Mouse (Mus musculus) urinary bladder, adult 2 months (tissue): ENCODE measurements around the gene Ttf1. TPM values are rescaled to one million over a fixed set of nuclear protein-coding genes. Genes with fewer than 3 reads are reported as not detected.

Source experiments
- DNase-seq: peaks from one replicate; pipeline ENCODE4 v3.0.0; 2022; ENCODE audit warnings: low spot score
- polyA plus RNA-seq: library from polyadenylated mRNA; depleted of rRNA; stranded (reverse); fragments of >200 nt; gene quantifications from 2 replicates; pipeline ENCODE4 v1.2.3, GENCODE M21; 2012; rRNA removed

Gene Ttf1
- polyA plus RNA-seq, 1 experiment = 16.7 TPM

- peak; percentile 95 for DNase-seq
These were observed 65.1 kb downstream of the Ttf1 start for GRCm38 (mm10) chr2:29124936-29125701.

GRCm38 (mm10) chr2:29130118-29130899 lies 70.2 kb downstream of the Ttf1 start:
- no peak for DNase-seq

GRCm38 (mm10) chr2:29135161-29135560 lies 75.1 kb downstream of the Ttf1 start:
- no peak for DNase-seq

Other genes with a start within 250 kb of the Ttf1 start
- gene Gtf3c4, start 219.9 kb upstream of the Ttf1 start, polyA plus RNA-seq = 7.2 and 9.2 TPM in 2 replicates
- 6.4 and 6.5 TPM in 2 replicates for gene Ddx31, start 219.9 kb upstream of the Ttf1 start, polyA plus RNA-seq
- 0.06 TPM in 1 of 2 replicates, not detected in the other for gene Barhl1, start 143.6 kb upstream of the Ttf1 start, polyA plus RNA-seq
- 0.06 and 0.16 TPM in 2 replicates for gene Cfap77, start 5.2 kb upstream of the Ttf1 start, polyA plus RNA-seq
- gene Setx, start 63.9 kb downstream of the Ttf1 start, polyA plus RNA-seq = 6.8 and 8.8 TPM in 2 replicates
- 14.2 and 24.1 TPM in 2 replicates for gene Ntng2, start 192.7 kb downstream of the Ttf1 start, polyA plus RNA-seq